Mouse (Mus musculus) CH12.LX (cell line): ENCODE results near the gene Gm47955. TPM values are rescaled to one million over a fixed set of nuclear protein-coding genes. Genes with fewer than 3 reads are reported as not detected.

Experiments
- DNase-seq: peaks from one replicate; pipeline ENCODE4 v3.0.0-alpha.2; 2013; ENCODE audit errors: extremely low read depth
- H3K27ac ChIP-seq: 2 replicates; pipeline ENCODE4 v1.5.1; 2012; ENCODE audit warnings: low read depth, mild to moderate bottlenecking, control low read depth, moderate library complexity; ENCODE audit not compliant: insufficient read depth
- H3K27me3 ChIP-seq: replicated peaks from 2 replicates; pipeline ENCODE3; 2012; ENCODE audit warnings: inconsistent platforms
- H3K36me3 ChIP-seq, 2 experiments: replicated peaks in 1 of 2; 2 replicates each; pipeline versions ENCODE3 to v1.6.1; 2012; ENCODE audit warnings: inconsistent platforms in 1 of 2, low read length in 1 of 2, mild to moderate bottlenecking in 1 of 2, mixed read lengths in 1 of 2, moderate library complexity in 1 of 2; ENCODE audit not compliant: control insufficient read depth in 1 of 2, insufficient read depth in 1 of 2
- H3K4me1 ChIP-seq, 2 experiments: 2 replicates each; pipeline ENCODE4 v1.6.1; 2012; ENCODE audit warnings: inconsistent platforms in 1 of 2, moderate library complexity in 1 of 2; ENCODE audit not compliant: insufficient read depth in 2 of 2, control insufficient read depth in 1 of 2
- H3K4me2 ChIP-seq: 2 replicates; pipeline ENCODE4 v1.6.1; 2012; ENCODE audit warnings: low read depth, mild to moderate bottlenecking, control low read depth; ENCODE audit not compliant: poor library complexity, insufficient read depth, severe bottlenecking
- H3K4me3 ChIP-seq, 3 experiments: fragments of 150-350 bp in 1 of 3; sonication (generic) in 1 of 3; replicated peaks in 1 of 3; 2 replicates each; pipeline versions ENCODE3 to v1.5.1; 2011 to 2012; ENCODE audit warnings: low read depth in 2 of 3, low read length in 2 of 3, mild to moderate bottlenecking in 2 of 3, moderate library complexity in 2 of 3, control low read depth in 1 of 3, improper control_type of control experiment in 1 of 3, inconsistent platforms in 1 of 3, mixed read lengths in 1 of 3; ENCODE audit not compliant: poor library complexity in 1 of 3
- H3K79me2 ChIP-seq: replicated peaks from 2 replicates; pipeline ENCODE4 v1.6.1; 2012; ENCODE audit warnings: mild to moderate bottlenecking, moderate library complexity; ENCODE audit not compliant: control insufficient read depth, poor library complexity, insufficient read depth, severe bottlenecking; ENCODE audit errors: extremely low read depth
- H3K9ac ChIP-seq: 2 replicates; pipeline ENCODE4 v1.6.1; 2012; ENCODE audit warnings: low read depth, mild to moderate bottlenecking, control low read depth, moderate library complexity; ENCODE audit not compliant: insufficient read depth
- H3K9me3 ChIP-seq: replicated peaks from 2 replicates; pipeline ENCODE3; 2012; ENCODE audit warnings: low read length, inconsistent platforms, mixed read lengths
- CHD2 ChIP-seq: IDR thresholded peaks from 2 replicates; pipeline ENCODE4 v1.6.1; 2011; ENCODE audit warnings: low read length, improper control_type of control experiment
- EP300 ChIP-seq: IDR thresholded peaks from 2 replicates; pipeline ENCODE4 v1.6.1; 2011; ENCODE audit warnings: low read length, improper control_type of control experiment
- ETS1 ChIP-seq: conservative IDR thresholded peaks from 2 replicates; pipeline ENCODE4 v1.6.1; 2012; ENCODE audit warnings: low read depth, mild to moderate bottlenecking, inconsistent platforms, low read length, improper control_type of control experiment, moderate library complexity
- GABPA ChIP-seq: IDR thresholded peaks from 2 replicates; pipeline ENCODE4 v1.6.1; 2012; ENCODE audit warnings: low read depth, low read length, improper control_type of control experiment, inconsistent platforms; ENCODE audit not compliant: insufficient replicate concordance
- HCFC1 ChIP-seq: IDR thresholded peaks from 2 replicates; pipeline ENCODE4 v1.6.1; 2012; ENCODE audit warnings: low read depth, mild to moderate bottlenecking, inconsistent platforms, low read length, improper control_type of control experiment
- IRF4 ChIP-seq: IDR thresholded peaks from 2 replicates; pipeline ENCODE4 v1.6.1; 2014; ENCODE audit warnings: low read depth, mild to moderate bottlenecking, inconsistent platforms, low read length, improper control_type of control experiment
- JUND ChIP-seq: conservative IDR thresholded peaks from 2 replicates; pipeline ENCODE4 v1.6.1; 2011; ENCODE audit warnings: low read depth, low read length, improper control_type of control experiment
- KAT2A ChIP-seq: IDR thresholded peaks from 2 replicates; pipeline ENCODE4 v1.6.1; 2012; ENCODE audit warnings: low read length, improper control_type of control experiment, inconsistent platforms; ENCODE audit not compliant: insufficient replicate concordance
- MAFK ChIP-seq: IDR thresholded peaks from 2 replicates; pipeline ENCODE4 v1.6.1; 2011; ENCODE audit warnings: low read length, improper control_type of control experiment; ENCODE audit not compliant: insufficient replicate concordance
- MAX ChIP-seq: IDR thresholded peaks from 2 replicates; pipeline ENCODE4 v1.6.1; 2011; ENCODE audit warnings: low read length, improper control_type of control experiment
- MEF2A ChIP-seq: IDR thresholded peaks from 2 replicates; pipeline ENCODE4 v1.6.1; 2014; ENCODE audit warnings: low read depth, mild to moderate bottlenecking, inconsistent platforms, low read length, improper control_type of control experiment, borderline replicate concordance
- MYC ChIP-seq: IDR thresholded peaks from 2 replicates; pipeline ENCODE4 v1.6.1; 2011; ENCODE audit warnings: low read depth, mild to moderate bottlenecking, improper control_type of control experiment, low read length
- NELFE ChIP-seq: IDR thresholded peaks from 2 replicates; pipeline ENCODE4 v1.6.1; 2011; ENCODE audit warnings: low read depth, low read length, improper control_type of control experiment
- NRF1 ChIP-seq: IDR thresholded peaks from 2 replicates; pipeline ENCODE4 v1.6.1; 2014; ENCODE audit warnings: low read depth, mild to moderate bottlenecking, inconsistent platforms, low read length, improper control_type of control experiment, moderate library complexity
- PAX5 ChIP-seq: IDR thresholded peaks from 2 replicates; pipeline ENCODE4 v1.6.1; 2012; ENCODE audit warnings: low read length, inconsistent platforms, mixed read lengths
- POLR2AphosphoS2 ChIP-seq: IDR thresholded peaks from 2 replicates; pipeline ENCODE4 v1.6.1; 2011; ENCODE audit warnings: low read depth, low read length, improper control_type of control experiment
- RAD21 ChIP-seq: IDR thresholded peaks from 2 replicates; pipeline ENCODE4 v1.6.1; 2011; ENCODE audit warnings: low read depth, mild to moderate bottlenecking, low read length, improper control_type of control experiment, moderate library complexity
- SIN3A ChIP-seq: IDR thresholded peaks from 2 replicates; pipeline ENCODE4 v1.6.1; 2012; ENCODE audit warnings: low read length, improper control_type of control experiment, inconsistent platforms
- TBP ChIP-seq: conservative IDR thresholded peaks from 2 replicates; pipeline ENCODE4 v1.6.1; 2011; ENCODE audit warnings: low read depth, low read length, improper control_type of control experiment
- TCF12 ChIP-seq: IDR thresholded peaks from 2 replicates; pipeline ENCODE4 v1.6.1; 2014; ENCODE audit warnings: low read depth, mild to moderate bottlenecking, inconsistent platforms, low read length, improper control_type of control experiment
- USF1 ChIP-seq: IDR thresholded peaks from 2 replicates; pipeline ENCODE4 v1.6.1; 2014; ENCODE audit warnings: low read depth, mild to moderate bottlenecking, inconsistent platforms, low read length, improper control_type of control experiment
- ZKSCAN1 ChIP-seq: IDR thresholded peaks from 2 replicates; pipeline ENCODE4 v1.6.1; 2012; ENCODE audit warnings: low read depth, inconsistent platforms, low read length, improper control_type of control experiment, borderline replicate concordance
- ZMIZ1 ChIP-seq: IDR thresholded peaks from 2 replicates; pipeline ENCODE4 v1.6.1; 2012; ENCODE audit warnings: low read depth, mild to moderate bottlenecking, inconsistent platforms, low read length, improper control_type of control experiment
- ZNF384 ChIP-seq: IDR thresholded peaks from 2 replicates; pipeline ENCODE4 v1.6.1; 2012; ENCODE audit warnings: low read depth, low read length, improper control_type of control experiment, inconsistent platforms
- dilution Hi-C: fragments of 300-500 bp; cut with MboI; formaldehyde crosslinking; loops from 2 replicates; pipeline ENCODE4 v1.14.3; 2020; ENCODE audit warnings: low sequenced_read_pairs; ENCODE audit not compliant: extremely low pct_unique_long_range_greater_than_20kb, extremely low pct_ligation_motif_present
- in situ Hi-C: fragments of 300-500 bp; cut with MboI; formaldehyde crosslinking; loops from 3 replicates; pipeline ENCODE4 v1.14.3; 2019; ENCODE audit warnings: low sequenced_read_pairs, low pct_ligation_motif_present, low pct_unique_long_range_greater_than_20kb, mixed read lengths
- polyA plus RNA-seq: library from polyadenylated mRNA; unstranded; fragments of >175 nt; gene quantifications from 2 replicates; pipeline ENCODE4 v1.2.1, GENCODE M21; 2012; ENCODE audit warnings: low read depth; ENCODE audit not compliant: insufficient read length
- total RNA-seq, 2 experiments: library from RNA; depleted of rRNA; stranded (reverse); fragments of 300-350 nt in 1 of 2; fragments of >200 nt in 1 of 2; gene quantifications; 2 replicates each; pipeline ENCODE4 v1.2.3; 2012 to 2014

Gene Gm47955
- total and polyA plus RNA-seq, 3 experiments: not detected

DNA sequence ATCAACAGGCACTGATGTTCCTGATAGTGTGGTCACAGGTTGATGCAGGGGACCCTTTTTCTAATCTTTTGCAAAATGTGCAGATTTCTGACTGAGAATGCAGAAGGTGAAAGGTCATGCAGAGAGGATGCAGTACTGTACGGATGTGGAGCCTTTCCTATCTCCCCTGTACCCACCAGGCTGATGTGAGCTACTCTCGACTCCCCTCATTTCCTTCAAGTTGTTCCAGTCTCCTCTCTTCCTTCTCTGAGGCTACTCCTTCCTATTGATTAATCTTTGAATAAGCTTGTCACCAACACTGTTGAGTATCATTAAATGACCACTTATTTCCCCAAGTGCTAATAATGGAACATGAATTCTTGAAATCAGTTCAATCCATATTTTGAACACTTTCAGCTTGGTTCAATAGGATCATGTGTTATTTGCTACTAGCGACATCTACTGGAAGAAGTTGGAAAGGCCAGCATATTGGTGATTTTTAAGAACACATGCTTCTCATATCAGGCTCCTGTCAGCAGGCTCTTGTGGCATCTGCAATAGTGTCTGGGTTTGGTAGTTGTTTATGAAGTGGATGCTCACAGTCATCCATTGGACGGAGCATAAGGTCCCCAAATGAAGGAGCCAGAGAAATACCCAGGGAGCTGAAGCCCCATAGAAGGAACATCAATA is 27.6 kb downstream of the Gm47955 start (continued):
- TF ChIP-seq NELFE (no peak; the same call in 1 of the 2 replicates), IRF4 (no peak), ZKSCAN1 (no peak), SIN3A (peak; percentile 46; the same call in 1 of the 2 replicates), NRF1 (no peak), ZNF384 (no peak), EP300 (no peak), RAD21 (peak; percentile 92), HCFC1 (no peak), MAFK (no peak), ZMIZ1 (no peak), MEF2A (no peak)

DNA sequence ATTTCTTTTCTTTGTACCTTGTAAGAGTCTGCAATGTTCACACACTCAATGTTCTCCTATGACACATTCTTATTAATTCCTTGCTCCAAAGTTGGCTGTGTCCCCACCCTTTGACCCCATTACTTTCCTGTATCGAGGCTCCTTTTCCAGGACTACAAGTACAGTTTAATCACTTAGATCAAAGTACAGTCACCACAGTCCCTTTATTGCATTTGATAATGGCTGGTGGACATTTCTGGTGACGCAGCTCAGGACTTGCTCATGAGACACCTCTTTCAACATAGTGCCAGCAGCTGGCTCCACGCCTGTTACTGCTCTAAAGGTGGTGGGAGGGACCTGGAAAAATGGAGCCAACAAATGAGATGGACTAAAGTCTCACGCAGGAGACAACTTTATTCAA is 31.0 kb downstream of the Gm47955 start:
- H3K36me3 ChIP-seq: no peaks in the 10 kb centered on the region
- no peaks in the 10 kb centered on the region for H3K79me2 ChIP-seq
- no peak for DNase-seq
- H3K4me2 ChIP-seq: no peak overlapping the region
- no peak overlapping the region for H3K4me3 ChIP-seq
- TF ChIP-seq CHD2 (no peak), MAX (no peak), NELFE (no peak), POLR2AphosphoS2 (no peak), TCF12 (no peak), ETS1 (no peak), GABPA (no peak), PAX5 (no peak), MYC (no peak), KAT2A (no peak), USF1 (no peak), JUND (no peak), TBP (no peak), HCFC1 (no peak), ZMIZ1 (no peak)
- H3K9ac ChIP-seq: no peak overlapping the region
- dilution Hi-C loops (no loop called here), in situ Hi-C loops (no loop called here)
- peaks cover 0 to 8% of the 10 kb centered on the region in 2 experiments; a peak in 1 of 4 replicates for H3K4me1 ChIP-seq
- no peaks in the 10 kb centered on the region for H3K9me3 ChIP-seq
- no peak overlapping the region for H3K27ac ChIP-seq
- no peaks in the 10 kb centered on the region for H3K27me3 ChIP-seq
